Mouse (Mus musculus): ENCODE measurements around the gene Serp2. TPM values are rescaled to one million over a fixed set of nuclear protein-coding genes. Genes with fewer than 3 reads are reported as not detected.
A peak's percentile ranks its signal among the peaks of the same experiment; 100 is the strongest.
"Not testable (repeated sequence)": the region's sequence is repeated elsewhere in the genome, so short reads cannot be mapped to it uniquely, and the experiment has no call there.

Gene Serp2
- polyA plus RNA-seq, 1 experiment from 2014 or later = 6.3 TPM

GRCm38 (mm10) chr14:76559208-76559607 is 2.5 kb upstream of the Serp2 start:
- H3K4me2 ChIP-seq (ENCODE audit: low read depth, low read length) = no peak overlapping the region
- WGBS = 88% methylated on average over 2 of the region's 2 CpGs
- ATAC-seq (replicated peaks; ENCODE audit: extremely low read depth, insufficient read depth, low FRiP score) = no peak
- no peak overlapping the region for H3K27ac ChIP-seq (ENCODE audit: low read length)
- peaks cover 5% of the 10 kb centered on the region; the same call in 1 of the 2 replicates for H3K4me1 ChIP-seq (ENCODE audit: control insufficient read depth, insufficient read depth, low read length)
- H3K9ac ChIP-seq (ENCODE audit: low read length) = no peak overlapping the region
- no peaks in the 10 kb centered on the region for H3K9me3 ChIP-seq (replicated peaks; ENCODE audit: control insufficient read depth, low read length)
- H3K36me3 ChIP-seq (ENCODE audit: control insufficient read depth, insufficient read depth) = no peaks in the 10 kb centered on the region
- no peak overlapping the region for H3K4me3 ChIP-seq (ENCODE audit: low read length)
- H3K27me3 ChIP-seq (ENCODE audit: control insufficient read depth, insufficient read depth, low read length) = no peaks in the 10 kb centered on the region

- H3K4me3 ChIP-seq (ENCODE audit: low read length); H3K9ac ChIP-seq (ENCODE audit: low read length); H3K4me1 ChIP-seq (ENCODE audit: control insufficient read depth, insufficient read depth, low read length); H3K36me3 ChIP-seq (ENCODE audit: control insufficient read depth, insufficient read depth); H3K9me3 ChIP-seq (replicated peaks; ENCODE audit: control insufficient read depth, low read length); H3K27ac ChIP-seq (ENCODE audit: low read length); H3K27me3 ChIP-seq (ENCODE audit: control insufficient read depth, insufficient read depth, low read length); ATAC-seq (replicated peaks; ENCODE audit: extremely low read depth, insufficient read depth, low FRiP score): not testable (repeated sequence)
- WGBS = 26% methylated on average over 8 of the region's 8 CpGs
- peak overlapping the region; percentile 32; the same call in 1 of the 2 replicates for H3K4me2 ChIP-seq (ENCODE audit: low read depth, low read length)
Measured at GRCm38 (mm10) chr14:76558171-76558570, 1.5 kb upstream of the Serp2 start.

- peak overlapping the region; percentile 58 for H3K4me3 ChIP-seq (ENCODE audit: low read length)
- under 1% methylated on average over 59 of the region's 67 CpGs for WGBS
- peak overlapping the region; percentile 80 for H3K9ac ChIP-seq (ENCODE audit: low read length)
- H3K4me2 ChIP-seq (ENCODE audit: low read depth, low read length) = peak overlapping the region; percentile 79
- no peaks in the 10 kb centered on the region for H3K36me3 ChIP-seq (ENCODE audit: control insufficient read depth, insufficient read depth)
- peak; percentile 80 for ATAC-seq (replicated peaks; ENCODE audit: extremely low read depth, insufficient read depth, low FRiP score)
- peaks cover 5% of the 10 kb centered on the region; the same call in 1 of the 2 replicates for H3K4me1 ChIP-seq (ENCODE audit: control insufficient read depth, insufficient read depth, low read length)
- H3K27me3 ChIP-seq (ENCODE audit: control insufficient read depth, insufficient read depth, low read length) = no peaks in the 10 kb centered on the region
- no peaks in the 10 kb centered on the region for H3K9me3 ChIP-seq (replicated peaks; ENCODE audit: control insufficient read depth, low read length)
- peak overlapping the region; percentile 0; the same call in 1 of the 2 replicates for H3K27ac ChIP-seq (ENCODE audit: low read length)
Measured at GRCm38 (mm10) chr14:76556031-76556851, 448 bp downstream of the Serp2 start.

GRCm38 (mm10) chr14:76555263-76556030 is 1.2 kb downstream of the Serp2 start:
- peak overlapping the region; percentile 58 for H3K4me3 ChIP-seq (ENCODE audit: low read length)
- no peaks in the 10 kb centered on the region for H3K27me3 ChIP-seq (ENCODE audit: control insufficient read depth, insufficient read depth, low read length)
- peak overlapping the region; percentile 28 for H3K27ac ChIP-seq (ENCODE audit: low read length)
- peak overlapping the region; percentile 80 for H3K9ac ChIP-seq (ENCODE audit: low read length)
- H3K4me2 ChIP-seq (ENCODE audit: low read depth, low read length) = peak overlapping the region; percentile 79
- H3K4me1 ChIP-seq (ENCODE audit: control insufficient read depth, insufficient read depth, low read length) = peaks cover 2% of the 10 kb centered on the region; the same call in 1 of the 2 replicates
- no peaks in the 10 kb centered on the region for H3K9me3 ChIP-seq (replicated peaks; ENCODE audit: control insufficient read depth, low read length)
- 67% methylated on average over 18 of the region's 18 CpGs for WGBS
- ATAC-seq (replicated peaks; ENCODE audit: extremely low read depth, insufficient read depth, low FRiP score) = no peak
- no peaks in the 10 kb centered on the region for H3K36me3 ChIP-seq (ENCODE audit: control insufficient read depth, insufficient read depth)

- H3K9me3 ChIP-seq (replicated peaks; ENCODE audit: control insufficient read depth, low read length) = no peaks in the 10 kb centered on the region
- no peaks in the 10 kb centered on the region for H3K27me3 ChIP-seq (ENCODE audit: control insufficient read depth, insufficient read depth, low read length)
- 75% methylated on average over 6 of the region's 6 CpGs for WGBS
- ATAC-seq (replicated peaks; ENCODE audit: extremely low read depth, insufficient read depth, low FRiP score) = no peak
- no peak overlapping the region for H3K27ac ChIP-seq (ENCODE audit: low read length)
- no peak overlapping the region for H3K9ac ChIP-seq (ENCODE audit: low read length)
- no peak overlapping the region for H3K4me2 ChIP-seq (ENCODE audit: low read depth, low read length)
- H3K36me3 ChIP-seq (ENCODE audit: control insufficient read depth, insufficient read depth) = no peaks in the 10 kb centered on the region
- H3K4me3 ChIP-seq (ENCODE audit: low read length) = no peak overlapping the region
- peaks cover 6% of the 10 kb centered on the region for H3K4me1 ChIP-seq (ENCODE audit: control insufficient read depth, insufficient read depth, low read length)
Measured at GRCm38 (mm10) chr14:76544136-76544535, 12.6 kb downstream of the Serp2 start.

GRCm38 (mm10) chr14:76541341-76541740 is 15.3 kb downstream of the Serp2 start:
- H3K27me3 ChIP-seq (ENCODE audit: control insufficient read depth, insufficient read depth, low read length) = no peaks in the 10 kb centered on the region
- 43% methylated on average over 2 of the region's 2 CpGs for WGBS
- H3K4me3 ChIP-seq (ENCODE audit: low read length) = no peak overlapping the region
- no peaks in the 10 kb centered on the region for H3K36me3 ChIP-seq (ENCODE audit: control insufficient read depth, insufficient read depth)
- H3K9ac ChIP-seq (ENCODE audit: low read length) = no peak overlapping the region
- H3K27ac ChIP-seq (ENCODE audit: low read length) = no peak overlapping the region
- H3K9me3 ChIP-seq (replicated peaks; ENCODE audit: control insufficient read depth, low read length) = no peaks in the 10 kb centered on the region
- no peak overlapping the region for H3K4me2 ChIP-seq (ENCODE audit: low read depth, low read length)
- H3K4me1 ChIP-seq (ENCODE audit: control insufficient read depth, insufficient read depth, low read length) = peaks cover 6% of the 10 kb centered on the region
- no peak for ATAC-seq (replicated peaks; ENCODE audit: extremely low read depth, insufficient read depth, low FRiP score)

- H3K4me2 ChIP-seq (ENCODE audit: low read depth, low read length) = no peak overlapping the region
- no peak overlapping the region for H3K4me3 ChIP-seq (ENCODE audit: low read length)
- H3K4me1 ChIP-seq (ENCODE audit: control insufficient read depth, insufficient read depth, low read length) = peaks cover 6% of the 10 kb centered on the region
- no peak overlapping the region for H3K9ac ChIP-seq (ENCODE audit: low read length)
- H3K27ac ChIP-seq (ENCODE audit: low read length) = no peak overlapping the region
- no peaks in the 10 kb centered on the region for H3K36me3 ChIP-seq (ENCODE audit: control insufficient read depth, insufficient read depth)
- ATAC-seq (replicated peaks; ENCODE audit: extremely low read depth, insufficient read depth, low FRiP score) = no peak
- H3K9me3 ChIP-seq (replicated peaks; ENCODE audit: control insufficient read depth, low read length) = no peaks in the 10 kb centered on the region
- no peaks in the 10 kb centered on the region for H3K27me3 ChIP-seq (ENCODE audit: control insufficient read depth, insufficient read depth, low read length)
- 93% methylated on average over 5 of the region's 5 CpGs for WGBS
Measured at GRCm38 (mm10) chr14:76540005-76540670, 16.6 kb downstream of the Serp2 start.

GRCm38 (mm10) chr14:76536921-76537320 is 19.8 kb downstream of the Serp2 start:
- Histone ChIP-seq H3K36me3 (ENCODE audit: control insufficient read depth, insufficient read depth) (no peaks in the 10 kb centered on the region), H3K27ac (ENCODE audit: low read length) (no peak overlapping the region), H3K9ac (ENCODE audit: low read length) (no peak overlapping the region), H3K27me3 (ENCODE audit: control insufficient read depth, insufficient read depth, low read length) (no peaks in the 10 kb centered on the region), H3K4me1 (ENCODE audit: control insufficient read depth, insufficient read depth, low read length) (peaks cover 12% of the 10 kb centered on the region), H3K9me3 (replicated peaks; ENCODE audit: control insufficient read depth, low read length) (no peaks in the 10 kb centered on the region), H3K4me2 (ENCODE audit: low read depth, low read length) (no peak overlapping the region), H3K4me3 (ENCODE audit: low read length) (no peak overlapping the region)
- WGBS = 38% methylated on average over 6 of the region's 6 CpGs
- ATAC-seq (replicated peaks; ENCODE audit: extremely low read depth, insufficient read depth, low FRiP score) = no peak
